Mouse (Mus musculus) heart, adult 18-20 months (tissue): ENCODE measurements around the gene Sh3pxd2b. TPM values are rescaled to one million over a fixed set of nuclear protein-coding genes. Genes with fewer than 3 reads are reported as not detected.

ENCODE experiments used
- DNase-seq, 2 experiments: peaks; one replicate each; pipeline ENCODE4 v3.0.0; 2021 to 2022; ENCODE audit warnings: mixed read lengths in 1 of 2
- total RNA-seq, 2 experiments: library from RNA; stranded (reverse); gene quantifications; 2 replicates each; pipeline ENCODE4 v1.2.3; 2021

Gene Sh3pxd2b
- total RNA-seq, 2 experiments from 2014 or later = 5.9 to 6.1 TPM

- DNase-seq = no peak
Measured at GRCm38 (mm10) chr11:32425043-32425658, 77.5 kb downstream of the Sh3pxd2b start.

- no peak for DNase-seq
Measured at GRCm38 (mm10) chr11:32427537-32427936, 79.9 kb downstream of the Sh3pxd2b start.

DNA sequence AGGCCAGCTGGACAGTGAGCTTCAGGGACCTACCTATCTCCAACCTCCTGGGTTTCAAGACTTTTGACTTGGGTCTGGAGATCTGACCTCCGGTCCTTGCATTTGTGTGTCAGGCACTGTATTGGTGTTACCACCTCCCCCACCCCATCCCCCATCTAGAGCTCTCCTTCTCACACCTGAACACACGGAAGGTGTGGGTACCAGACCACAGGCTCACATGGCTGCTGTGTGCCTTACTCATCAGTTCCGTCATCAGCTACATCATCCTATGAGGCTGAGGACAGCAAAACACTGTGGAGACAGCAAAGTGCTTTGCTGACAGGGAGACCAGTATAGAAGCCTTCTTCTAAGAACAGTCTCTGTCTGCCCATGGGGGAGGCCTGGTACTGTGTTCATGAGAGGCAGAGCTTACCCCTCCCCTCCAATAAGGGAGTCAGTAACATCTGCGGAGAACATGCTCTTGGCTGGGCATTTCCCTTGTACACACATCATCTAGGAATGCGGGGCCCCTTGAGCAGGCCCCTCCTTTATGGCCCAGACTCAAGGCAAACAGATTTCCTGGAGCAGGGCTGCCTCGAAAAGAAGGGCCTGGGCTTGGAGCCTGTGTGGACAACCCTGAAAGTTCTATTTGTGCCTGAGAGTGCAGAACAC is 87.9 kb downstream of the Sh3pxd2b start:
- peak; percentile 76 to 86 for DNase-seq

GRCm38 (mm10) chr11:32442576-32442975 is 95.0 kb downstream of the Sh3pxd2b start:
- no peak for DNase-seq

- DNase-seq = no peak
Measured at GRCm38 (mm10) chr11:32444266-32444665, 96.6 kb downstream of the Sh3pxd2b start.

GRCm38 (mm10) chr11:32445135-32445534 is 97.5 kb downstream of the Sh3pxd2b start:
- no peak for DNase-seq

DNA sequence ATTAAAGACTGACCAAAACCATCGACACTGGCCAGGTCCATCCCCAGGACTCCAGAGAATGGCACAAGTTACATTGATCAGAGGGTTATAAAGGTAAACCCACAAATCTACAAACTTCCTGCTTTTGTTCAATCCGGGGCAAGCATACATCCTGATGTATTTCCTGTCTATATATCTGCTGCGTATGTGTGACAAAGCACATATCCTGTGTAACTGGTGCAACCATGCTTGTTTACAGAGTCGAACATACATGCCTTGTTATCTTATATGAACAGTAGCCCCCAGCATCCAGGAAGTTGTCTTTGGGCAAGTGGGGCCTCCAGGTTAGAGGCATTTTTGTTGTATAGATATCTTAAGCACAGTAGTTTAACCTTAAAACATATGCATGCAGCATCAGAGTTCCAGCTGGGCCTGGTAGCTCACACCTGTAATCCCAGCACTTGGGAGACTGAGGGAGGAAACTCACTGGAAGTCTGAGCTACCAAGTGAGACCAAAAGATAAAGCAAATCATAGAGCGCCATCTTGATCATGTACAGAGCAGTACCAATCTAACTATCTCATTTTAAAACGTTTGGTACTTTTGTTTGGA is 98.1 kb downstream of the Sh3pxd2b start:
- no peak for DNase-seq

GRCm38 (mm10) chr11:32450216-32450615 is 102.6 kb downstream of the Sh3pxd2b start:
- peak; percentile 69 to 79 for DNase-seq

- no peak for DNase-seq
Measured at GRCm38 (mm10) chr11:32451306-32451705, 103.7 kb downstream of the Sh3pxd2b start.

- no peak for DNase-seq
Measured at GRCm38 (mm10) chr11:32452745-32453144, 105.1 kb downstream of the Sh3pxd2b start.

DNA sequence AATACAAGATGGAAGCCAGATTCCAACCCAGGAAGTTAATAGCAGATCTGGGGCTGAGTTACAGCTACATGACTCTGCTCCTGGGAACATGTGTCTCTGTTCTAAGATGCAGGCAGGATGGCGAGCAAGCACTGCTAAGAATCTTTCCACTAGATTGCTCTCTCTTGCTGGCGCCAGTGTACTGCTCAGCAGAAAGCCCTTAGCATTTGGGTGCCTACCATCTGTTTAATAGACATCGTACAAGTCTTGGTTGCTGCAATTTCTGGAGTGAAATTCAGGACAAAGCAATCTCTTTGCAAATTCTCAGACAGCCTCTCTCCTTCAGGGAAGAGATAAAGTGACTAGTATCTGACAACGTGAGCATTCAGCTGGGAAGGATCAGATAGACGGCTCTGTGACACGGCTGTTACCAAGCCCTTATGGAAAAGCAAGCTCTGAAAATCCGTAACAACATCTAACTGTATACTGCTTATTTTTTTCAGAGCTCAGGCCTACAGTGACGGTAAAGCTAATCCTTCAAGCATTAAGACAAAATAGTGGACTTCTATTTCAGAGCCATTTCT is 105.8 kb downstream of the Sh3pxd2b start:
- peak in 1 of 2 experiments; percentile 2 for DNase-seq

GRCm38 (mm10) chr11:32454231-32454799 is 106.7 kb downstream of the Sh3pxd2b start:
- peak in 1 of 2 experiments; percentile 33 for DNase-seq

- peak; percentile 98 to 99 for DNase-seq
Measured at GRCm38 (mm10) chr11:32454800-32455506, 107.3 kb downstream of the Sh3pxd2b start, which contains the start of gene Ubtd2. TSS of gene Ubtd2 (plus strand) at chr11:32455370.

DNA sequence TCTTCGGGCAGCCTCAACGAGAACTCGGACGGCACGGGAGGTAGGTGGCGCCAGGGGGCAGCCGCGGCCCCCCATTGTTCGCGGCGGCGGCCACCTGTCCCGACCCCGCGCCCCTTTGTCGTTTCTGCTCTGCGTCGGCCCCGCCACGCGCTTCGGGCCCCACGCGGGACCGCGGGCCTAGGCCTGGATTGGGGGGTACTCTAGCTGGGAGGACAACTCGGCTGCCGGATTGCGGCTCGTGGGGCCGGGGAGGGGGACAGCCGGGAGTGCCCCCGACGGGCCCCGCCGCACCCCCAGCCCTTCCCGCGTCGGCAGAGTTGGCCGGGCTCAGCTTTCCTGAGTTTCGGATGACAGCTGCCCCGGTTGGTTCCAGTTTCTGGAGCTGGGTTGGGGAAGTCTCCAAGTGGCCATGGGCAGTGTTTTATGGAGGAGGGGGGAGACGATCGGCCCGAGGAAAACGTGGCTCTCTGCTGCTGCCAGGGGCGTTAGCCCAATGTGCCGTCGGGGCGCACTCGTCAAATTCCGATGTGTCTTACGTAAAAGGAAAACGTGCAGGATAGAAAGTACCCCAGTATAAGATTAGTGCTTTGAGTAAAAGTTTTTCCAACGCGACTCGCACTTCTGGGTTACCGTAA is 108.0 kb downstream of the Sh3pxd2b start:
- peak; percentile 52 to 63 for DNase-seq

DNA sequence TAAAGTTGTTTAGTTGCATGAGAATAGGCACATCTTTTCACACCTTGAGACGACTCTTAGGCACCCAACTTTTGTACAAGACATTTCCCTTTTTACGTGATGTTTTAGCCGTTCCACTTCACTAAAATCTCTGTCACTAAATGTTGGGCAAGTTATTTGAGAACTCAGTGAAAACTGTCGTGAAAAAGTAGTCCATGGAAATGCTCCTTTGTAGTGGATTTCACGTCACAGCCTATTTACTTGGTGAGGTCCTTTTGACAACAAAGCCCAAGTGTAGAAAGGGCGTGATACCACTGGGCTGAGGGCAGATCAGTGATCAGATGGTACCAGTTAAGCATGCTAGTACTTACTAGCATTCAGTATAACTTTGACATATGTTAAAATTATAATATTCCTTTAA is 108.7 kb downstream of the Sh3pxd2b start:
- DNase-seq = no peak

DNA sequence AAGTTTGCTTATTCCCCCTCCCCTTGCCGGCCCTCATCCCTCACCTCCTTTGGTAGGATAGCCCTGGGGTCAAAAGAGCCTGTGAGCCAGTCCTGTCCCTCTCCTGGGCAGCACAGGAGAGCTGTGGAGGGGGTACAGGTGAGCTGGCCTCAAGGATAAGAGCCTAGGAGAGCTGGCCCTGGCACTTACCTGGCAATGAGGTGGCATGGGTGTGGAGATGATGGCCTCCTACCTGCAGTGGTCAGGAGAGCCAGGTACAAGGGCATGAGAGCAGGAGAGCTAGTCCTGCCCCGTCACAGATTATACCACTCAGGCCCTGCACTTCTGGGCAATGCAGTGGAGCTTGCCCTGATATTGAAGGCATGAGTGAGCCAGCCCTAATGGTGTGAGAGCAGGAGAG is 116.7 kb downstream of the Sh3pxd2b start:
- no peak for DNase-seq

GRCm38 (mm10) chr11:32471925-32472324 is 124.3 kb downstream of the Sh3pxd2b start:
- no peak for DNase-seq

DNA sequence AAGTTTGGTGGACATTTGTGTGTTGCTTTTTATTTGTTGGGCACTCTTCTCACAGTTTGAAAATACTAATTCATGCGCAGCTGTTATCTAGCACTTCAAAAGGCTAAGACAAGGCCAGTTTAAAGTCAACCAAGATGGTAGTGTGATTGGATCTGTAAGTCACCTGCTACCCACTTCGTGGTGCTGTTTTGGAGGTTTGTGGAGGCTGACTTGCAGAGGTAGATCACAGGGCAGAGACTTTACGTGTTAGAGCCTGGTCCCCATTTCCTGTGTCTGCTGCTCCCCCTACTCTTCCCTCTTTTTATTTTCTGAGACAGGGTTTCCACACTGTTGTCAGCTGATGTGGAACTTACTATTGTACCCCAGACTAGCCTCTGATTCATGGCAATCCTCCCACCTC is 127.1 kb downstream of the Sh3pxd2b start:
- DNase-seq = no peak

DNA sequence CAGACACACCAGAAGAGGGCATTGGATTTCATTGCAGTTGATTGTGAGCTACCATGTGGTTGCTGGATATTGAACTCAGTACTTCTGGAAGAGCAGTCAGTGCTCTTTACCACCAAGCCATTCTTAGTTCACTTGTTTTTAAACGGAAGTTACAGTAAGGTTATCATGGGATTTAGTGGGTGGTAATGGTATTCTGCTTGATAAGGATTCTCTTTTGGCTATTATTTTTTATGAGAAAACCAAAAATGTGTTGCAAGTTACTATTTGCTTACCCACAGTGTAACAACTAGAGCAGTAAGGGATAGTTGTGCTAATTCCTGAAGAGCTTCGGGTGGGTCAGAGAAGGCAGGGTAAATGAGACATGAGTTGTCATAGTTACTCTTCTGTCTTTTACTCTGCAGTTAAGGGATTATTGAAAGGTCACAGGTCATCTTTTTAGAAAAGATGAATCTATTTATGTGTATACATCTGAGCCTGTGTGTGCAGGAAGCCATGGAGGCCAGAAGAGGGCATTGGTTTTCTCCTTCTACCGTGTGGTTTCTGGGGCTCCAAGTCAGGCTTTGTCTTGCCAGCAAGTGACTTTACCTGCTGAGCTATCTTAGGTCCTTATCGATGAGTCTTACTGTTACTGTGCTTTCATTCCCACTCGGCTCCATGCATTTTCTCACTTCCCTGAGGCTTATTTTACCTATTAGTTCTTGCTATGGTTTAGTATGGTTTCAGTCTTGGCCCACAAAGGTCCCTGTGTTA is 128.0 kb downstream of the Sh3pxd2b start:
- DNase-seq = no peak
